Mouse (Mus musculus) left cerebral cortex, postnatal 25 days (tissue): Measurements from ENCODE around the gene Ctbp2. TPM values are rescaled to one million over a fixed set of nuclear protein-coding genes. Genes with fewer than 3 reads are reported as not detected.
"Not testable (repeated sequence)": the region's sequence is repeated elsewhere in the genome, so short reads cannot be mapped to it uniquely, and the experiment has no call there.

Experiments
- DNase-seq, 2 experiments: peaks; one replicate each; pipeline ENCODE4 v3.0.0; 2022; ENCODE audit warnings: low spot score in 2 of 2, mixed read lengths in 1 of 2
- intact Hi-C: fragments of 180-260 bp; cut with DNase I; formaldehyde crosslinking; loops from one replicate; pipeline ENCODE4 v1.15.1; 2025
- total RNA-seq, 2 experiments: library from RNA; stranded (reverse); gene quantifications; 2 replicates each; pipeline ENCODE4 v1.2.3; 2021

Gene Ctbp2
- total RNA-seq, 2 experiments from 2014 or later = 23.3 to 24.3 TPM

DNA sequence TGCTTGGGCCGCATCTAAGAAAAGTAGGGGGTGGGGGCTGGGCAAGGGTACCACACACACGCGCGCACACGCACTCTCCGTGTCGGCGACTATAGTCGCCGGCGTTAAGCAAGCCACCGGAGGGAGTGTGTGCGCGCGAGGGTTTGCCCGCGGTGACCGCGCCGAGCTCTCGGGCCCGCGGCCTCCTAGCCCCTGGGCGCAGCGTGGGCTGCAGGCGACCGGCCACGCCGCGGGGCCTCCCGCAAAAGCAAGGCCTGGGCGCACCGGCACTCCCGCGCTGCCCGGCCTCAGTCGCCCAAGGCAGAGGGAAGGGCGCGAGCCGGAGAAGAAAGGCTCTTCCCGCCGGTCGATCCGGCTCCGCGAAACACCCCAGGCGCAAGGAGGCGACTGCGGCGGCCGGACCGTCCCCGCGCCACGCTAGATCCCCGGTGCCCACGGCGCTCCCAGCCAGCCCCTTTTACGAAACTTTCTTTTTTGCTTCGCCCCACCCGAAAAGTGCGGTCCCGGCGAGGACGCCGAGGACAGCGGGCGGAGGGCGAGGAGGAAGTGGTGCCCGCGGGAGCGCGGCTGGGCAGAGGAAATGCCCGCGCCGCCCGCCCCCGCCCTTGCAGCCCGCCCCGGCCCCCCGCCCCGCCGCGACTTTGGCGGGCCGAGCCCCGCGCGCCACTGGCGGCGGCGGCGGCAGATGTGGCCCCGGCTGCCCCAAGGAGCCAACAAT, 2.3 kb downstream of the Ctbp2 start:
- intact Hi-C loops = loop anchor here (2.0 to 5.0 kb wide), 2 partner anchors 81 to 515 kb away; partner anchors contain the start of gene Edrf1
- peak in 1 of 2 experiments; percentile 18 for DNase-seq

DNA sequence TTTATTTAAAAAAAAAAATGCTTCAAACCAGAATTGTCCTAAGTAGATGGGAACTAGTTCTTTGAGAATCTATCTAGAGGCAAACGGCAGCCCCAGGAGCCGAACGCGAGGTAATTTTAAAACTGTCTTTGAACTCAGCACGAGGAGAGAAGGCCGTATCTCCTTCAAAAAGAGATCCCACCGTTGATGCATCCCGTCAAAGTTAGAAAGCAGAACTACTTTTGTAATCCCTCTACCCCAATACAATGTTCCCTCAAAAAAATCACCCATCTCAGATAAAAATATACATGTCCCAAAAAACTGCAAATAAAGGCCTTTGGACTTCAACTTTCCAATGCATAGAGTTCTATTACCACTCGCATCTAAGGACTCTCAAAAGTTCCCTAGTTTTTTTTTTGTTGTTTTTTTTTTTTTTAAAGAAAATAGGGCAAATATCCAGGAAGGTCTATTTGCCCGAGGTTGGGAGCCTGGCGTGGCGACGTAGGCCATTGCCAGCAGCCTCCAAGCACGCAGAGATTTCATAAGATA, 3.0 kb downstream of the Ctbp2 start:
- intact Hi-C loops = loop anchor here (5.0 kb wide), 1 partner anchor 516 kb away; the partner anchor contains the start of gene Edrf1
- no peak for DNase-seq

DNA sequence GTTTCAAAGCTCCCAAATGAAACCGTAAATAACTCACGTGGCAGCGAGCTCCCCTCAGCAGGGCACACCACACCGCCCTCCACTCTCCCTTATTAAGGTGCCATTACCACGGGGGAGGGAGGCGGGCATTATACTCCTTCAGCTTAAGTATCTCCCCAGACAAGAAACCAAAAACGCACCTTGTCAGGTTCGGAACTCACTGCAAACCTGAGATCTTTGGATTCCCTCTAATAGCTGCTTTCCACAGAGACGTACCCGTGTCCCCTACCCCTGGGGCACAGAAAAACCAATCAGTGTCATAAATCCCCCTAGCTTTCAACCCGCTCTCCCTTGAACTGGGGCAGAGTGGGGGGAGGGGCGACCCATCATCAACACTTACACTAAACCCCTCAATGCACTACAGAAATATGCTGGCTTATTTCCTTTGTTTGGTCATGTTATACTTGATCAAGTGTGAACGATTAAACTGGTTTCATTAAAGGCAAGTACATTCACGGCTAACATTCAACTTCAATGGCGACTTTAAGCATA, 3.9 kb downstream of the Ctbp2 start:
- DNase-seq = no peak
- intact Hi-C loops = loop anchor here (5.0 kb wide), 1 partner anchor 517 kb away; the partner anchor contains the start of gene Edrf1

DNA sequence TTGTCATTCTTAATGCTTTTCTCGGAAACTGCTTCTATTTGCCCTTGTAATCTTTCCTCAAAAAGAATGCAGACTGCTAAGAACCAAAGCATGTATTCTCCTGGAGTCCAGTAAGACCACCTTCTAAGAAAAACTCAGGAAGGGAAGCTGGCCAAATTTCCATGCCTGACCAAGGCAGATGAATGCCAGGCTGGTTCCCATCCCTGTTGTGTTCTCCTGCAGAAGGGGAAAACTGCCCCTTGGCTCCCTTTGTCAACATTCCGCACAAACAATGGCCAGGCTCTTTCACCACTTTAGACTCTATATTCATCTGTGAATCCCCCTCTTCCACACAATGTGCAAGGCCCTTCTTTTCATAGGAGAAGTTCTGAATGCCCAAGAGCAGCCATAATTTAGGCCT, 6.3 kb downstream of the Ctbp2 start:
- intact Hi-C loops = no loop called here
- DNase-seq = no peak

DNA sequence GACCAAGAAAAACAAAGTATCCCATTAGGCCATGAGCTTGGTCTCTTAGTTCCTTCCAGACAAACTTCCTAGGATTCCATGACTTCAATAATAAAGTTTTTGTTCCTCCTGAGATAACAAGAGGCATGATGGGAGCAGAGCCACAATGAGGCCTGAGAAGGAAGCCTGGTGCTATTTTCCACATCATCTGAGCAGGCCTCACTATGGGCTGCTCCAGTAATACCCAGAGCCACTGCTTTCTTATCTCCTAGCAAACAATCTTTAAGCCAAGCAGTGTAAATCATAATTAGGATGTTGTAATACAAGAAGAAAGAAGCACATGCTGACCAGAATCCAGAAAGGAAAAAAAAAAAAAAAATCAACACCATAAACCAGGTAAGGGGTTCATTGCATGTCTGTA, 7.6 kb downstream of the Ctbp2 start:
- DNase-seq = no peak
- intact Hi-C loops = no loop called here

DNA sequence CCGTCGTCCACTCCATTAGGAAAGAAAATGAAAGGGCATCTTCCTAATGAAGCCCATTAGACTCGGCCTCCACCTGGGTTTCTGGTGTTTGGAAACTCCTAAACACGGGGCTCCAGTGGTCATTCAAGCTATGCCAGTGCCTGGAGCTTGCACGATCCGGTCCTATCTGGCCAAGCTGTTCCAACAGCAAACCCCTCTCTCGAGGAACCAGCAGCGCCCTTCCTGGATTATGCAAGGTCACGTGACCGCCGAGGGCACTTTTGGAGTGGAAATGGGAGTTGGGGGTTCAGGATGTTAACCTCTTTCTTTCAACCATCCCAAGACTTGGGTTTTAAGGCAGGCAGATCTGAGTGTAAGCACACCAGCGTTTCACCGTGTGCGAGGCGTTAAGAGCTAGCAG, 8.3 kb downstream of the Ctbp2 start:
- intact Hi-C loops = no loop called here

DNA sequence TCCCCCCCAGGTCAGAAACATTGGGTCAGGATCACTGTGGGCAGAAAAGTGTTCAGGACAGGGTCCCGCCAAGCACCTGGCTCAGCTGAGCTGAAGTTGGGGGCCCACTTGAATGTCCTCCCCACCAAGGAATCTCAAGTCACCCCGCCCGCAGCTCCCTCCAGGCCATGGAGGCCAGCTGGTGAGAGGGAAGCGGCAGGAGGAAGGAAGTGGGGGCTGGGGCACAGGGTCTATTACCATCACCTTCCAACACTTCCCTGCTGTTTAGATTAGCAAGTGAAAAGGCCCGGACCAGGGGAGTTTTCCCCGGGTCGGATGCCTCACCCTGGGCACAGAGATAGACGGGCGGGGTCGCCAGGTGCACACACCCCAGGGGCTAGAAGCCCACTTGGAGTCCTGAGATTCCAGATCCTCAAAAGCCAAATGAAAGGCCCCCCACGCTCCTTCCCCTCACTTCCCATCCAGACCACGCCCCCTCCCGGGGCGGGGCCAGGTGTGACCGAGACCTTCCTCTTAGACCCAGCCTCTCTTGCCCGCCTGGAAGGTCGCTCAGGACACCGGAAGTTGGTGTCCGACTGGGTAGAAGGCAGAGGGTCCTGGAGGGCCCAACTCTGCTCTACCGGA, 9.2 kb downstream of the Ctbp2 start:
- intact Hi-C loops = no loop called here

More for the DNA sequence above, 8.3 kb downstream of the Ctbp2 start:
- DNase-seq = no peak

DNA sequence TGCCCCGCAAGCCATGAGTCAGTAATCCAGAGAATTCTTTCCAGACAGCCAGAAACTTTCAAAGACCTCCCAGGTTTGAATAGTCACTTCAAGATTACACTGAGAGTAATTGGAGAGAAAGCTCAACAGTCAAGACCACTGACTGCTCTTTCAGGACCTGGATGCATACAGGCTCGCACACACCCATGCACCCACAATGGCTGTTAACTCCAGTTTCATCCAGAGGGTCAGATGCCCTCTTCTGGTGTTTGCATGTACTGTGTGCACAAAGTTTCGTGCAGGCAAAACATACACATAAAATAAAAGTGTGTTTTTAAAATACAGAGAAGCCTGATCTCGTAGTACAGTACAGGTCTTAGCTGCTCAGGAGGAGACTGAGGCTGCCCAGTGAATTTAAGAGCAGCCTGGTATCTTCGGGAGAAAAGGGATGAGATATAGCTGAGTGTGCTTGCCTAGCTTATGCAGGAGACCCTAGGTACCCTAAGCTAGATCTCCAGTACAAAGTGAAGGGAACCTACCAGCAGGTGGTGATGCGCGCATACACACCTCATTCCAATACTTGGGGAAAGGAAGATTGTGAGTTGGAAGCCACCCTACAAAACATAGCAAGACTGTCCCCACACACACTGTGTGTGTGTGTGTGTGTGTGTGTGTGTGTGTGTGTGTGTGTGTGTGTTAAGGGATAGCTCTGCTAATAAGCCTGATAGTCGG, 10.8 kb downstream of the Ctbp2 start:
- intact Hi-C loops = no loop called here
- DNase-seq = no peak

More for the DNA sequence above, 9.2 kb downstream of the Ctbp2 start:
- no peak for DNase-seq

DNA sequence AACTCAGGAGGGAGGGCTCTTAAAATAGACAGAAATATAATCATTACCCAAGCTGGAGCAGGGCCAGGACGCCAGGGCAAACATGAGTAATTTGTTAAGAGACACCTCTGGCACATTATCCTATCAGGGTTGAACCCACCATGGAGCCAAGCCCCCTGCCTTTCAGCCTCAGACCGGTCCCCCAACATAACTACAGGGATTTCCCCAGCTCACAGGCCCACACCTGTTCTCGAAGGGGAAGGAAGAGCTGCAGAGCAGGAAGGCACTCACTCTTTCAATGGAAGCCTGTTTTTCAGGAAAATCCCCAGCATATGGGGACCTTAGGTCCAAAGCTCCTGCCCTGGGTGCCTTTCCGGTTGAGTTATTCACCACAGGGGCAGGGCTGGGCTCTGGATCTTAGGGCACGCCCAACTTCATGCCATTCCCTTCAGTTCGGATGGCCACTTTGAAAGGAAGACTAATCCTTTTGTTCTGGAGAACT, 11.8 kb downstream of the Ctbp2 start:
- no peak for DNase-seq
- intact Hi-C loops = no loop called here

DNA sequence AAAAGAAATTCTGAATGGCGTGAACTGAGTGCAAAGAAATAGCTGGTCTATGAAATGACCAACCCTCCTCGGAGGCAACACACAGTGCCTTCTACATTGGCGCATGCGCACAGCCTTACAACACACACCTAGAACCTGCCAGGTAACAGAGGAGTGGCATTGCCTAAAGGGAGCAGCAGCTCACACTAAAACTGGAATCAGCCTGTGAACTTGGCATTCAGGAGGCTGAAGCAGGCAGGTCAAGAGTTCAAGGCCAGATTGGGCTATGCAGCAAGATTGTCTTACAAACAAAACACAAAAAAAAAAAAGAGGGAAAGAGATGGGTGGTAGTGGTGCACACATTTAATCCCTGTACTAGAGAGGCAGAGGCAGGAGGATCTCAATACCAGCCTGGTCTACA, 14.7 kb downstream of the Ctbp2 start:
- intact Hi-C loops = no loop called here
- no peak for DNase-seq

DNA sequence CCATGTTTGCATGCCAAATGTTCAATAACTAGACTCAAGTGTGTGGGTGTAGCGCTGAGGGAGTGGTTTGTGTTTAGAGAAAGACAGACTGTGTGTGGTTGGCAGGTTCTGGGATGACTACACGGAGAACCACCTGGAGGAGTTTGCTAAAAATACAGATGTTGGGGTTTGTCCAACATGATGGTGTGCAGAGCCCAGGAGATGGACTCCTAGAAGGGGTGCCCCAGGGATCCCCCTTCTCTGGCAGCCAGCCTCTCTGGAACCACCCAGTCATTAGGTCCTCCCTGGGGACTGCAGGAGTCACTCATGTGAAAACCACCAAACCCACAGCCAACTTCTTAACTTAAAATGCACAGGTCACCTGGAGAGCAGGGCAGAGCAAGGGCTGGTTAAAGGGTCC, 15.5 kb downstream of the Ctbp2 start:
- peak; percentile 28 to 80 for DNase-seq
- intact Hi-C loops = no loop called here

DNA sequence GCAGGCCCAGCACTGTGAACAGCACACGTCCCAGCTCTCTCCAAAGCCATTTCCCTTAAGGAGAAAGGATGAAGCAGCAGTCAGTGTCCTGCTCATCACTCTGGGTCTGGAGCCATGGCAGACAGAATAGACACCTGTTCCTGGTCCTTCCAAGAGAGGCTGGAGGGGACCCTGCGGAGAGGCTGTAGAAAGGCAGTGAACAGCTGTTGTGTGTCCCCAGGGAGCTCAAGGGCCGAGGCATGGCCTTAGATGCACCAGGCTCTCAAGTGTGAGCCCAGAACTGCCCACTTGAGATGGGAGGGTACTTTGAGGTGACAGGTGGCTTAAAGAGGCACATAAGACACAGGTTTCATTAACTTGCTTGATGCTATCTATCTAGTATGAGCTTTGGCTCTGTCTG, 21.6 kb downstream of the Ctbp2 start:
- intact Hi-C loops = no loop called here
- no peak for DNase-seq

DNA sequence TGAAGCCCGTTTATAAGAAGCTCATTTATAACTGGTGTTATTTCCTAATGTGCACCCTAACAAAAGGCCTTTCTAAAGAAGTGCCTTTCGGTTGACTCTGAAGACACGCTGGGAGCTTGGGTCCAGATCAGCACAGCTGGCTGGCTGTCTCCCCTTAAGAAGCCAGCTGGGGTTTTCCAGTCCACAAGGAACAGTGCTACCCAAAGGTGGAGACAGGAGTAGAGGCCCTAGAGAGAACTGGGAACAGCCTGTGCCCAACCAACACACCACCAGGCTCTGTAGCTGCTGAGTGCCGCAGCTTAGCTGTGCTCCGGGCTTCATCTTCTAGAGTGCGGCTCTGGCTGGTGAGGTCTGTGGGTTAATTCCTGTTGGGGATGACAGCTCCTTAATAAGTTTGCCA, 23.1 kb downstream of the Ctbp2 start:
- intact Hi-C loops = no loop called here
- DNase-seq = no peak

DNA sequence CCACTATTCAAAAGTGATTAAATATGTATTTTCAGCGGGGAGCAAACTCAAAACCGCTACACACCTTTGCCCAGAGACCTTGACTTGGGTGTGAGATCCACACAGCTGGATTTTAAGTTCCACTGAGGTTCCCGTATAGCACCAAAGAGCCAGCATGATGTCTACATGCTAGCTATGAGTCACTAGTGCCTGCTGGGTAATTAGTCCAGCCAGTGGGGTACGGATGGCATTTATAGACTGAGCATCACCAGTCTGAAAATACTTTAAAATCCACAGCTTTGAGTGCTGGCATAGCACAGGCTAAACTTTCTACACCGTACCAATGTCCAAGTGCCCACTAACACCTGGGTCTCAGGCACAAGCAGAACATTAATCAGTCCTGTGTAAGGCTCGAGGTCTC, 24.0 kb downstream of the Ctbp2 start:
- no peak for DNase-seq
- intact Hi-C loops = no loop called here

DNA sequence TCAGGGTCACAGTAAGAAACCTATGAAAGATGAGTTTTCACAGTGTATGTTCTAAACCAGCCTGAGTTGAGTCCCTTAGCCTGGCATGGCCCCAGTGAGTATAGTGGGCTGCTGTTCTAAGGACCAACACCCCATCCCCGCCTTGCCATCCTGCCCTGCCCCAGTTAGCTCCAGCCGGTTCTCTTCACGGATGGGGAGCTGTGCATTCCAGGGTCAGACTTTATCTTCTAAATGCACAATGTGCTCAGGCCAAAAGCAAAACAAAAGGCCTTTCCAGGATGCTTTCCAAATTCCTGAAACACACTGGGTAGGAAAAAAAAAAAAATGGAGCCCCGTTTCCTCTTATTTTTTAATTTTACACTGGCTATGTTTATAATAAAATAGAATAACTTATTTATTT, 24.9 kb downstream of the Ctbp2 start:
- intact Hi-C loops = no loop called here

DNA sequence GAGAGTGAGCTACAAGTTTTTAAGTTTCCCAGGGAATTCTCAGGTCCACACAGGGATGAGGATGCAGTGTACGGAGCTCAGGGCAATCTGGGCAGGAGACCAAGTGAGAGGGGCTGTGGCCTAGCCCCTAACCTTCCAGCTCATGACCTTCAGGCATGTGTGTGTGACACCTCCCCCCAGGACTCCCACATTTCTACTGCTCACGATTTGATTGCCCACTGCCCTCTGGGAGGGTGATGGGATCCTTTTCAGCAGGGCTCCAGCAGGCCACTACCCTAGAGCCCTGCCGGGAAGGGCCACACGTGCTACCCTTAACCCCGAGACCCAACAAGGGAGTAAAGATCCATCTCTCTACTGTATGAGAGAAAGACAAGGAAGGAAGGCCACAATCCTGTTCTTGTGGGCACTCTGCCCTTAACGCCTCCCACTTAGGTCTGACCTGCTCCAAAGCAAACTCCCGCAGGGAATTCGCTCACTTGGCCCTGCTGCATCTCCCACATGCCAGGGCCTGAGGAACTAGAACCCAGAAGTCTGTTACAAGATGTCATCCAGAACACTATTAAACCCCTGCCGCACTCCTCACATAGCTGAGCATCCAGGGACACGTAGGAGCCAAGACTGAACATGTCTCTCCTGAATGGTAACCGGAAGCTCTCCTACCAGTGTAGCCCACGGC, 25.9 kb downstream of the Ctbp2 start:
- intact Hi-C loops = no loop called here
- no peak for DNase-seq

More for the DNA sequence above, 24.9 kb downstream of the Ctbp2 start:
- DNase-seq = no peak

DNA sequence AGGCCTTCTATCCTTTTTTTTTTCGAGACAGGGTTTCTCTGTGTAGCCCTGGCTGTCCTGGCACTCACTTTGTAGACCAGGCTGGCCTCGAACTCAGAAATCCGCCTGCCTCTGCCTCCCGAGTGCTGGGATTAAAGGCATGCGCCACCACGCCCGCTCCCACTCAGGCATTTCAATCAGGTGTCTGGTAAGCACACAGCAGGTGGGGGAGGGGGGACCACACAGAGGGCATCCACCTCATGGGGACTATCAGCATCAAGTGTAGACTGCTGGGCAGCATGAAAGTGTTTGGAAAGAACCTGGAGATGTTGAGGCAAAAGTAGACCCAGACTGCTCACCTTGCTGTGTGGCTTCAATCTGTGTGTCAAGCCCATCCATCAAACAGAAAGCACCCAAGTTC, 28.5 kb downstream of the Ctbp2 start:
- DNase-seq, intact Hi-C loops: not testable (repeated sequence)

DNA sequence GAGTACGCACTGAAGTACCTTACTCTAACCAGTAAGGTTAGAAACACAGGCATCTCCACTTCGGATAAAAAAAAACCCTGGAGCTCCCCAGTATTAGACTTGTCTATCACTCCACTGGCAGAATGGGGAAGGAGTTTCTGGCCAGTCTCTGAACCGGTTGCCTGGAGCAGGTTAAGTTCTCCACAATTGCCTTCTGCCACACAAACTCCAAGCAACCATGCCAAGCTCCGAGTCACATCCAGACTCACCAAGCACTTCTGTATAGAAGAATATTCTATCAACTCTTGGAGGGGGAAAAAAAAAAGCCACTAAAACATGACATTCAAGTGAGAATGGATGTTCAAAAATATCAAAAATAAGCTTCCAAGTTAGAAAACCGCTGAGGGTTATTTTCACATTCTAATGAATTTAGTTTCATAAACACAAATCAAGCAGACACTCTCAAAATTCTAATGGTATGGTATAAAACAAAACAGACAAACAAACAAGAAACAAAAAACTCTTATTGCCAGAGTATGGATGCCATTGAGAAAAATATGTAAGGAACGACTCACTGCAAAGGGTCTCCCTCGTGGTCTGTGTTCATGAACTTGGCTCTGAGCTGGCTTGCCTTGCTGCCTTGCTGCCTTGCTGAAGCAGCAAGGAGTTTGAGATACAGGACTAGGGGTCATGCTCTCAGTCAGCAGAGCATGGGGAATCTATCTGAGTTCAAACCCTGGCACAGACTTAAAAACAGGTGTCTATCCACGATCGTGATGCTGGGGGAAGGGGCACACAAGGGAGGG, 29.3 kb downstream of the Ctbp2 start:
- intact Hi-C loops = no loop called here
- DNase-seq = no peak

DNA sequence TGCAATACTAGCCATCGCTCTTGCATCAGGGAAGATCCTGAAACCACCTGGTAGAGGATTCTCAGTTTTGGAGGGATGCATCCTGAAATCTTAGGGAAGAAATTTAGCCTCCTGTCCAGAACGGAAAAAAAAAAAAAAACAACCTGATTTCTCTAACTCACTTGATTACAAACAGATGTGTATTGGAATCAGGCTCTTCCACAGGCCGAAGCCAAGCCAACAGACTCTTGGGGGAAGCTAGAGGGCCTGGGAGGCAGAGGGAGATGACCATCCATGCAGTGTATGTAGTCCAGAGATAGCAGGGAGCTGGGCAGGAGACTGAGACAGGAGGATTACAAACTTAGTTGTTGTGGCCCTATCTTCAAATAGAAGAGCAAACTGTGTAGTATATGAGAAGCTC, 30.0 kb downstream of the Ctbp2 start:
- DNase-seq = no peak
- intact Hi-C loops = no loop called here
